Mouse (Mus musculus) frontal cortex, postnatal 25 days (tissue): ENCODE measurements around the gene Agpat2.

Experiments used
- DNase-seq, 2 experiments: peaks; one replicate each; pipeline ENCODE4 v3.0.0; 2022; ENCODE audit warnings: low spot score in 2 of 2

The Agpat2 gene

DNA sequence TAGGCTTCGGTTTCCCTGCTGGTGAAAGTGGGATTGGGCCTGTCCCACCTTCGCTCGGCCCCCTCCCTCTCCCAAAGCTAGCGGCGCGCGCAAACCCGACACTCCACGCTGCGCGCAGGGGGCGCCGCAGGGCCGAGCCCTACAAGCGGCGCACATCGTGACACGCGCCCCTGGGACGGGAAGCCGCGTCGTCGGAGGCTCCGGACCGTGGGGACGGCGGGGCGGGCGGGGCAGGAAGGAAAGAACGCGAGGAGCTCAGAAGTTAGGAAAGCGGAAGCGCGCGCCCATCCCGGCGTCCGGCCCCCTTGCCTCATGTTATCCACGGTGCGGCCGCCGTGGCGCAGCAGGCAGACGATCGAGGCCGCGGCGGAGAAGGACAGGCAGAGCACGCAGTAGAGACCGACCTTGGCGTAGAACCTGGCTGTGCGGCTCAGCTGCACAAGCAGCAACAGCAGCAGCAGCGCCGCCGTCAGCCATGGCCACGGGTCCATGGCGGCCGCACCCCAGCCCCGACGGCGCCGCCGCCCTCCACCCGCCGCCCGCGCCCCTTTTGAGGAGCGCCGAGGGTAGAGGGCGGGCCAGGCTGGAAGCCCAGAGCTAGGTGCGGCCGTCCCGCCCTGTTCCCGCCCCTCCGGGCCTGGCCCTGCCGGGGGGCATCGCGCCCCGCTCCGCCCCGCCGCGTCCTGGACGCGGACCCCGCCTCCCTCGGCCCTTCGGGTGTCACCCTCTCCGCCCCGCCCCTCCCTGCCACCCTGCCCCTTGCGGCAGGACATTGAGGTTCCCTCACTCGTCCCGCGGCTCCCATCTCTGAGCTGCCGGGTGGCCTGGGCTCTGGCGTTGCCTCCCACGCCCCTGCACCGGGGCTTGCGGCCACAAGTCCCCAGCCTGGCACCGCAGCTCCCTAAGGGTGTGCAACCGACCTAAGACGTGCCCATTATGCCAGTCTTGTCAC, at the start of gene Agpat2:
Gene Agpat2 (minus strand): TSS at position 698 of the 952 bp plus-strand sequence.
- DNase-seq: no peak

GRCm38 (mm10) chr2:26646643-26647293, 42.6 kb upstream of the Agpat2 start:
- peak in 1 of 2 experiments; percentile 61 for DNase-seq

- no peak for DNase-seq
These were observed 39.7 kb upstream of the Agpat2 start for GRCm38 (mm10) chr2:26643942-26644341.

DNA sequence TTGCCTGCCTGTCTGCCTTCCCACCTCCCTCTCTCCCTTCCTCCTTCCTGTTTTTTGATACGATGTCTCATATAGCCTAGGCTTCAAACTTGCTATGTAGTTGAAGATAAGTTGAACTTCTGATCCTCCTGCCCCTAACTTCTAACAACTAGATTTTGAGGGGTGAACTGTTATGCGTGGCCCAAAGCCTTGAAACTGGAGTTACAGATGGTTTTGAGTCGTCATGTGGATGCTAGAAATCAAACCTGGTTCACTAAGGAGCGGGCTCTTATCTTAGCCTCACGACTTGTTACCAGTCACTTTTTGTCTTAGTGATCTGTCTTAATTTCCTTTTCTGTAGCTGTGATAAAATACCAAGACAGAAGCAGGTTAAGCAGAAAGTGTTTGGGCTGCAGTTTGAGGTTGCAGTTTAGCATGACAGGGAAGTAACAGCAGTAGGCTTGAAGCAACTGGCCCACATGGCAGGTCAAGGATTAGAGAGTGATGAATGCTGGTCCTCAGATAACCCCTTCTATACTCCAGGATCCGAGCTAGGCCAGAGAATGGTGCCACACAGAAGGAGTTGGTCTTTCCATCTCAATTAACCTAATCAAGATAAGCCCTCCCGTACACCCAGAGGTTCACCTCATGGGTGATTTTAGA, 36.9 kb upstream of the Agpat2 start:
- no peak for DNase-seq

GRCm38 (mm10) chr2:26639838-26640830, 35.9 kb upstream of the Agpat2 start:
- peak; percentile 98 to 99 for DNase-seq

DNA sequence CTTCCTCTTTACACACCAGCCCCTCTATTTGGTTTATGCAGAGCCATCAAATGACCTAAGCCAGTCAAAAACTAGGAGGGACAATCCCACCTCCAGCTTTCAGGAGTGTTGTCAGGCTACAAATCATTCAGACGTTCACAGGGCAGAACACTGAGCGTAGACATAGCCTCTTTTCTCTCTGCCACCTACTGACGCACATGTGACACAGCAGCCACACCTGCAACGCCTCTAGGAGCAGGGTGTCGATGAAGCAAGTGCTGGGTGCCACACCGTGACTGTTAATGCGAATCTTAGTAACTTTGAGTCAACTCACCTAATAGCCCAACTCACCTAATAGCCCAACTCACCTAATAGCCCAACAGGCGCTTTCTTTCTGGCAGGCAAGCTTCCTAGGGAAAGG, 34.9 kb upstream of the Agpat2 start:
- no peak for DNase-seq

DNA sequence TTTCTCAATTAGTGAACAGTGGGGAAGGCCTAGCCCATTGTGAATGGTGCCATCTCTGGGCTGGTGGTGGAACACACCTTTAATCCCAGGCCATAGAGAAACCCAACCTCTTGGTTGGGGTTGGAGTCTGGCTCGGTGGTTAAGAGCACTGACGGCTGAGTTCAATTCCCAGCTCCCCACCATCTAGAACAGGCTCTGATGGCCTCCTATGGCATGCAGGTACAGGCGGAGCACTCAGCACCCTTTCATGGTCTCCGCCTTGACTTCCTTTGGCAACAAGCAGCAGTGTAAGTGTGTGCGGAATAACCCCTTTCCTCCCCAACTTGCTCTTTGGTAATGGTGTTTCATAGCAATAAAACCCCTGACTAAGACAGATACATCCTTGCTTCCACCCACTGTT, 34.4 kb upstream of the Agpat2 start:
- no peak for DNase-seq

DNA sequence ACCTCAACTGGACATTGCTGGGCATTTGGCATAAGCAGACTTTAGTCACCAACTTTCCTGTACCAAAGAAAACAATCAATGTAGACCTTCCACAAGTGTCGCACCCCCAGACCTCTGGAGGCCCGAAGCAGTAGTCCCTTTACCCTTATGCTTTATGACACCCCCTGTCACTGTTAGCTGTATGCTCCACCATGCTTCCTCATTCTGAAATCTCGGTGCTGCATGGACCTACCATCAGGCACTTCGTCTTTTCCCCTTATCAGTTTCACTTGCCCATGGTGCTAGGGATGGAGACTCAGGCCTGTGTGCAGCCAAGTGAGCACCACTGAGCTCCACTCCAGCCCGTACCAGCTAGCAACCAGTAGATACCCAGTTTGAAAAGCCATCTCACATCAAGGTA, 33.8 kb upstream of the Agpat2 start:
- no peak for DNase-seq

- DNase-seq: no peak
These were observed 33.2 kb upstream of the Agpat2 start for GRCm38 (mm10) chr2:26637316-26637932.

DNA sequence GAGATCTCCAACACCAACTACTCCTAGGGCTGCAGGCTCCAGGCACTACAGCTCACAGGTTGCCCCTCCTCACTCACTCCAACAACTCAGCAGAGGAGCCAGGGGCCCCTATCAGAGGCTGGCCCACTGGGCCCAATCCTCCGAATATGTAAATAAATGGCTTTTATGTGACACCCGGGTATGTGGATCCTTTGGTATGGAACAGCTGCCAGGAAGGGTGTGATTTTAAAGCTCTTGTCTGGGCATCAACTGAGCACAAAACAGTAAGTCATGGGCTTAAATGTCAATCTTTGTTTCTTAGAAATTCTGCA, 32.1 kb upstream of the Agpat2 start:
- no peak for DNase-seq

- no peak for DNase-seq
These were observed 31.5 kb upstream of the Agpat2 start for GRCm38 (mm10) chr2:26635489-26636324.

GRCm38 (mm10) chr2:26634629-26635488, 30.6 kb upstream of the Agpat2 start:
- DNase-seq: no peak

DNA sequence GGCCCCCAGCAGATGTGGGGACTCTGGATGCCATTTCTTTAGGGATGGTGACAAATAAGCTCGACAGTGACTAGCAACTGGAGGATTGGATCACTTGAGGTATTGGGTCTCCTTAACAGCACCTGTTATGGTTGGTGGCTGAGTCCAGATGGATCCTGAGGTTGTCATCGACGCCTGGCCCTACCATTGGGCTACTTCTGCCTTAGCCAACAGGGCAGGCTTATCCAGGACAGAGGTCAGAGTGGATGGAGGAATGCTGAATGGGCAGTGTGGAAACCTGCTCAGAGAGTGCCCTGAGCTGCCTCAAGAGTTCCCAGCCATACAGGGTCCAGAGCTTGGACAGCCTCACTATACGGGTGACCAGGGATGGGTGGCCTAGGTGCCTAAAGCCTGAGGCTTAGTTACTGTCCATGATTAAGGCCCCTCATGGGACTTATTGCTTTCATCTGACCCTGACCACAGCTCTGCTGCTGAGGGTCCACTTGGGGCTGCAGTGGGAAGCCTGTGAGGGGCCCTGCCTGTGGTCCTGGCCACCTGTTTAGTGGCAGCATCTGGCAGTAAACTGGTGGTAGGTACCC, 29.8 kb upstream of the Agpat2 start:
- DNase-seq: no peak

- no peak for DNase-seq
These were observed 28.6 kb upstream of the Agpat2 start for GRCm38 (mm10) chr2:26632541-26633395.

GRCm38 (mm10) chr2:26628792-26629437, 24.7 kb upstream of the Agpat2 start:
- no peak for DNase-seq

DNA sequence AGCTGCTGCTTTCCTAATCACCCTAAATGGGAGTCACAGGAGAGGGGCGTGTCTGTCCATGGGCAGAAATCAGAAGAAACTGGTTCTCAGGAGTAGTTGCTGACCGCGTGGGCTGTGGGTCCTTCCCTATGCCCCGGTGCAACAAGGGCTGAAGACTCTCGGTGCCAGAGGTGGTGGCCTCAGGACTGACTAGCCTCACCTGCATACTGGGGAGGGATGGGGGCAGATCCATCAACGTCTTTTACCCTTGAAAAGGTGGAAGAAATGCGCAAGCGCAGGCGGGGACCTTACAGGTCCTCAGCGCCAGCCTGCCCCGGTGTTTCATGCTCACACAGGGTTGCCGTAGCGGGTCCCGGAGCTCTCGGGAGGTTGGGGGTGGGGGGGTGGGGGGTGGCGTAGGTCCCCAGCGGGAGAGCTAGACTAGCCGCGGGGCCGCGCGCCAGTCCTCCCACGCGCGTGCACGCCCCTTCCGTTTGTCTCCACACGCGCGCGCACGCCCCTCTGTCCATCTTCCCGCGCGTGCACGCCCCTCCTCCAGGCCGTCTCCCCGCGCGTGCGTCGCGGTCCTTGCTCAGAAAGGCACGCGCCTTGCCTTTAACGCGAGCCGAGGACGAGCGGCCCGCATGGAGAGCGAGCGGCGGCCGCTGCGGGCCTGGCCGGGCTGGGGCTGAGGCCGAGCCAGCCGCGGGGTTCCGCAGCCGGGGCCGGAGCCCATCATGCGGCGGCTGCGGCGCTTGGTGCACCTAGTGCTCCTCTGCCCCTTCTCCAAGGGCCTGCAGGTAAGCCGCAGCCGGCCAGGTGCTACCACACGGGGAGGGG, 23.9 kb upstream of the Agpat2 start, which contains the start of gene Fam69b:
Gene Fam69b (plus strand): TSS at position 537 of the 819 bp plus-strand sequence.
- DNase-seq: peak; percentile 66 to 80
